Mouse (Mus musculus): ENCODE data around the gene Zfp677. TPM values are rescaled to one million over a fixed set of nuclear protein-coding genes. Genes with fewer than 3 reads are reported as not detected.
A peak's percentile ranks its signal among the peaks of the same experiment; 100 is the strongest.
"Not testable (repeated sequence)": the region's sequence is repeated elsewhere in the genome, so short reads cannot be mapped to it uniquely, and the experiment has no call there.

Gene Zfp677
- polyA plus RNA-seq, 1 experiment from 2014 or later: 2.0 TPM

DNA sequence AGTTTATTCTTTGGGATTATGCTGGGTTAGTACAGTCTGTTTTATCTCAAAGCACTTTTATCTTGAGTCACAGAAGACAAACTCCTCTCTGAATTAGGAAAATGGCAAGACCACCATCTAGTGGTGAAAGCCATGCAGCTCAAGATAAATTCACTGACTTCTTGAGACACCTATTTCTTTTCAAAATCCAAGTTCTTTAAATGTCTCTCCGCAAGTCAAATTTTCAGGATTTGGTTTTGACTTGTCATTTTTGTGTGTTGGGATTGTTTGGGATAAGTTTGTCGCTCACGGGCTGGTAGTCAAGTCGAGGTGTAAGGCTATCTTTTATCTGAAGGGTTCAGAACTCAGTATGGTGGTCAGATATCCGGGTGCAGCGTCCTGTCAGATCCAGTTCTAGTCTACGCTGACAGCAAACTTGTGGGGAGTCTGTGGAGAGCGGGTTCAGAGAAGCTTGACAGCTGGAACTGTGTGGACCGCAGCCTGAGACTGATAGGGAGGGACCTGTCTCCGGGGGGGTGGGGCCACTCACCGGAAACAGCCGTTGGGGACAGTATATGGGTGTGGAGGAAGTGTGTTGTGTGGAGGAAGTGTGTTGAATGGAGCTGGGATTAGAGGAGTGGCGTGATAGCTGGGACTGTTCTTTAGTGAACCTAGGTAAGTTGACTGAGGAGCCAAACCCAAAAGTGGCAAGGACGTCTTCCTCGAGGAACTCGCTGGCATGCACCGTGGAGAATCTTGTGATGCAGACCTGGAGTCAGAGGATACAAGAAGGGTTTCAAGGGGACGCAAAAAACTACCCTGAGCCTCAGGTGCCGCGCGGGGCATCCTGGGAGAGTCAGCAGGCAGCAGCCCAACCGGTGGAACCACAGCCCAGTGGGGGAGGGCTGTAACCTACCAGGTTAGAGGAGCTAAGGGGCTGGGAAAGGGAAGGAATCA, 39.4 kb downstream of the Zfp677 start, which contains the start of gene Zfp54:
Zfp54 (plus strand) TSS at position 564 of the 936 bp plus-strand sequence.
- peak; percentile 90 for DNase-seq (ENCODE audit: low spot score)
- peak within 1 kb of the TSS; percentile 91 for H3K27ac ChIP-seq (replicated peaks)
- no peaks in the 10 kb centered on the region for H3K9me3 ChIP-seq (ENCODE audit: control insufficient read depth, low read length)
- 1% methylated on average over 22 of the region's 22 CpGs for WGBS
- peak within 1 kb of the TSS; percentile 48 for H3K4me3 ChIP-seq (ENCODE audit: low read depth, low read length)
- TF ChIP-seq CTCF (IDR thresholded peaks at IDR 0.05; ENCODE audit: low read depth): peak; percentile 91
- TF ChIP-seq EP300 (optimal IDR thresholded peaks at IDR 0.05): no peak
- peak within 1 kb of the TSS; percentile 88 for H3K4me2 ChIP-seq (replicated peaks; ENCODE audit: low read depth)
- H3K9ac ChIP-seq (ENCODE audit: low read length): peak within 1 kb of the TSS; percentile 64
- ATAC-seq (ENCODE audit: low FRiP score, low TSS enrichment): peak; percentile 100
- H3K36me3 ChIP-seq (ENCODE audit: control insufficient read depth, insufficient read depth, low read length): no peaks in the 10 kb centered on the region
- H3K27me3 ChIP-seq (ENCODE audit: control insufficient read depth, insufficient read depth, low read length): no peaks in the 10 kb centered on the region
- H3K4me1 ChIP-seq (replicated peaks; ENCODE audit: control insufficient read depth, insufficient read depth): no peaks in the 10 kb centered on the region

DNA sequence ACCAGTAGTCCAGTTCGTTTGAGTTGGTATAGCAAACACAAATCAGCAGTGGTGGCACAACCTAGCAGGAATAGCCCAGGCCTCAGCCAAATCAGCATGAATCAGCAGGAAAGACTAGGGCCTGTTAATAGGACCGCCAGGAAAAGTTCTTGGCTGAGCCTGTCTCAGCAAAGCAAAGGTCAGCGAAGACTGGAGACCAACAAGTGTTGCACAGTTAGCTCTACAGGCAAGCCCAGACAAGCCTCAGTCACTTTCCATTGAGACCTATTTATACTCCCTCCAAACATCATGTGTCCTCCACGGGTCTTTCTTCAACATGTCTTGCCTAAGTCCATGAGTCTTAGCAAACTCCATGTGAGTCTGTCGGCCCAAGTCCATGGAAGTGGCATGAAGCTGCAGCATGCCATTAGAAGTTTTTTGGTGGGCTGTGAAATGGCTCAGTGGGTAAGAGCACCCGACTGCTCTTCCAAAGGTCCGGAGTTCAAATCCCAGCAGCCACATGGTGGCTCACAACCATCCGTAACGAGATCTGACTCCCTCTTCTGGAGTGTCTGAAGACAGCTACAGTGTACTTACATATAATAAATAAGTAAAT, 55.4 kb downstream of the Zfp677 start:
- DNase-seq (ENCODE audit: low spot score); H3K36me3 ChIP-seq (ENCODE audit: control insufficient read depth, insufficient read depth, low read length); H3K27me3 ChIP-seq (ENCODE audit: control insufficient read depth, insufficient read depth, low read length); ATAC-seq (ENCODE audit: low FRiP score, low TSS enrichment); H3K27ac ChIP-seq (replicated peaks); H3K4me1 ChIP-seq (replicated peaks; ENCODE audit: control insufficient read depth, insufficient read depth); H3K9me3 ChIP-seq (ENCODE audit: control insufficient read depth, low read length); H3K4me3 ChIP-seq (ENCODE audit: low read depth, low read length); H3K9ac ChIP-seq (ENCODE audit: low read length); H3K4me2 ChIP-seq (replicated peaks; ENCODE audit: low read depth): not testable (repeated sequence)
- WGBS: 71% methylated on average over 9 of the region's 9 CpGs

Other genes with a start within 250 kb of the Zfp677 start
- gene Vmn1r234, start 157.7 kb upstream of the Zfp677 start, polyA plus RNA-seq (2015; fragmentation: Nextera tagmentation; extraction: Ambion mirVana): 0.04 TPM in 1 of 2 replicates, not detected in the other
- not detected in 2 replicates for gene Vmn1r235, start 127.3 kb upstream of the Zfp677 start, polyA plus RNA-seq (2015; fragmentation: Nextera tagmentation; extraction: Ambion mirVana)
- gene Vmn1r236, start 100.8 kb upstream of the Zfp677 start, polyA plus RNA-seq (2015; fragmentation: Nextera tagmentation; extraction: Ambion mirVana): not detected in 2 replicates
- gene Vmn1r237, start 71.9 kb upstream of the Zfp677 start, polyA plus RNA-seq (2015; fragmentation: Nextera tagmentation; extraction: Ambion mirVana): not detected in 2 replicates
- 4.7 and 5.5 TPM in 2 replicates for gene Zfp54, start 39.5 kb downstream of the Zfp677 start, polyA plus RNA-seq (2015; fragmentation: Nextera tagmentation; extraction: Ambion mirVana)
- gene Zfp51, start 66.6 kb downstream of the Zfp677 start, polyA plus RNA-seq (2015; fragmentation: Nextera tagmentation; extraction: Ambion mirVana): 7.9 and 8.7 TPM in 2 replicates
- gene Zfp53, start 105.2 kb downstream of the Zfp677 start, polyA plus RNA-seq (2015; fragmentation: Nextera tagmentation; extraction: Ambion mirVana): 8.8 and 9.3 TPM in 2 replicates
- gene Zfp52, start 151.8 kb downstream of the Zfp677 start, polyA plus RNA-seq (2015; fragmentation: Nextera tagmentation; extraction: Ambion mirVana): 3.5 and 3.6 TPM in 2 replicates
- gene Zfp948, start 183.3 kb downstream of the Zfp677 start, polyA plus RNA-seq (2015; fragmentation: Nextera tagmentation; extraction: Ambion mirVana): 10.4 and 11.1 TPM in 2 replicates

Data from stomach, postnatal 0 days (tissue).